Mouse (Mus musculus) CH12.LX (cell line): ENCODE results near the gene Zfp3. TPM values are rescaled to one million over a fixed set of nuclear protein-coding genes. Genes with fewer than 3 reads are reported as not detected.

Source experiments
- DNase-seq: peaks from one replicate; pipeline ENCODE4 v3.0.0-alpha.2; 2013; ENCODE audit errors: extremely low read depth
- H3K27ac ChIP-seq: 2 replicates; pipeline ENCODE4 v1.5.1; 2012; ENCODE audit warnings: low read depth, mild to moderate bottlenecking, control low read depth, moderate library complexity; ENCODE audit not compliant: insufficient read depth
- H3K27me3 ChIP-seq: replicated peaks from 2 replicates; pipeline ENCODE3; 2012; ENCODE audit warnings: inconsistent platforms
- H3K36me3 ChIP-seq, 2 experiments: replicated peaks in 1 of 2; 2 replicates each; pipeline versions ENCODE3 to v1.6.1; 2012; ENCODE audit warnings: inconsistent platforms in 1 of 2, low read length in 1 of 2, mild to moderate bottlenecking in 1 of 2, mixed read lengths in 1 of 2, moderate library complexity in 1 of 2; ENCODE audit not compliant: control insufficient read depth in 1 of 2, insufficient read depth in 1 of 2
- H3K4me1 ChIP-seq, 2 experiments: 2 replicates each; pipeline ENCODE4 v1.6.1; 2012; ENCODE audit warnings: inconsistent platforms in 1 of 2, moderate library complexity in 1 of 2; ENCODE audit not compliant: insufficient read depth in 2 of 2, control insufficient read depth in 1 of 2
- H3K4me2 ChIP-seq: 2 replicates; pipeline ENCODE4 v1.6.1; 2012; ENCODE audit warnings: low read depth, mild to moderate bottlenecking, control low read depth; ENCODE audit not compliant: poor library complexity, insufficient read depth, severe bottlenecking
- H3K4me3 ChIP-seq, 3 experiments: fragments of 150-350 bp in 1 of 3; sonication (generic) in 1 of 3; replicated peaks in 1 of 3; 2 replicates each; pipeline versions ENCODE3 to v1.5.1; 2011 to 2012; ENCODE audit warnings: low read depth in 2 of 3, low read length in 2 of 3, mild to moderate bottlenecking in 2 of 3, moderate library complexity in 2 of 3, control low read depth in 1 of 3, improper control_type of control experiment in 1 of 3, inconsistent platforms in 1 of 3, mixed read lengths in 1 of 3; ENCODE audit not compliant: poor library complexity in 1 of 3
- H3K79me2 ChIP-seq: replicated peaks from 2 replicates; pipeline ENCODE4 v1.6.1; 2012; ENCODE audit warnings: mild to moderate bottlenecking, moderate library complexity; ENCODE audit not compliant: control insufficient read depth, poor library complexity, insufficient read depth, severe bottlenecking; ENCODE audit errors: extremely low read depth
- H3K9ac ChIP-seq: 2 replicates; pipeline ENCODE4 v1.6.1; 2012; ENCODE audit warnings: low read depth, mild to moderate bottlenecking, control low read depth, moderate library complexity; ENCODE audit not compliant: insufficient read depth
- H3K9me3 ChIP-seq: replicated peaks from 2 replicates; pipeline ENCODE3; 2012; ENCODE audit warnings: low read length, inconsistent platforms, mixed read lengths
- BHLHE40 ChIP-seq: IDR thresholded peaks from 2 replicates; pipeline ENCODE4 v1.6.1; 2011; ENCODE audit warnings: mild to moderate bottlenecking, low read depth, low read length, improper control_type of control experiment
- CHD2 ChIP-seq: IDR thresholded peaks from 2 replicates; pipeline ENCODE4 v1.6.1; 2011; ENCODE audit warnings: low read length, improper control_type of control experiment
- CTCF ChIP-seq, 2 experiments: IDR thresholded peaks in 1 of 2; conservative IDR thresholded peaks in 1 of 2; 2 replicates each; pipeline ENCODE4 v1.5.1; 2011 to 2012; ENCODE audit warnings: low read depth in 2 of 2, low read length in 2 of 2, improper control_type of control experiment in 1 of 2, inconsistent platforms in 1 of 2, mild to moderate bottlenecking in 1 of 2, moderate library complexity in 1 of 2
- E2F4 ChIP-seq: IDR thresholded peaks from 2 replicates; pipeline ENCODE4 v1.6.1; 2011; ENCODE audit warnings: low read depth, low read length, improper control_type of control experiment; ENCODE audit not compliant: insufficient replicate concordance
- ELF1 ChIP-seq: IDR thresholded peaks from 2 replicates; pipeline ENCODE4 v1.6.1; 2014; ENCODE audit warnings: low read depth, mild to moderate bottlenecking, inconsistent platforms, low read length, improper control_type of control experiment
- EP300 ChIP-seq: IDR thresholded peaks from 2 replicates; pipeline ENCODE4 v1.6.1; 2011; ENCODE audit warnings: low read length, improper control_type of control experiment
- ETS1 ChIP-seq: conservative IDR thresholded peaks from 2 replicates; pipeline ENCODE4 v1.6.1; 2012; ENCODE audit warnings: low read depth, mild to moderate bottlenecking, inconsistent platforms, low read length, improper control_type of control experiment, moderate library complexity
- GABPA ChIP-seq: IDR thresholded peaks from 2 replicates; pipeline ENCODE4 v1.6.1; 2012; ENCODE audit warnings: low read depth, low read length, improper control_type of control experiment, inconsistent platforms; ENCODE audit not compliant: insufficient replicate concordance
- HCFC1 ChIP-seq: IDR thresholded peaks from 2 replicates; pipeline ENCODE4 v1.6.1; 2012; ENCODE audit warnings: low read depth, mild to moderate bottlenecking, inconsistent platforms, low read length, improper control_type of control experiment
- IRF4 ChIP-seq: IDR thresholded peaks from 2 replicates; pipeline ENCODE4 v1.6.1; 2014; ENCODE audit warnings: low read depth, mild to moderate bottlenecking, inconsistent platforms, low read length, improper control_type of control experiment
- JUN ChIP-seq: IDR thresholded peaks from 2 replicates; pipeline ENCODE4 v1.6.1; 2011; ENCODE audit warnings: low read depth, mild to moderate bottlenecking, low read length, improper control_type of control experiment, moderate library complexity; ENCODE audit not compliant: insufficient read depth
- KAT2A ChIP-seq: IDR thresholded peaks from 2 replicates; pipeline ENCODE4 v1.6.1; 2012; ENCODE audit warnings: low read length, improper control_type of control experiment, inconsistent platforms; ENCODE audit not compliant: insufficient replicate concordance
- MAFK ChIP-seq: IDR thresholded peaks from 2 replicates; pipeline ENCODE4 v1.6.1; 2011; ENCODE audit warnings: low read length, improper control_type of control experiment; ENCODE audit not compliant: insufficient replicate concordance
- MAX ChIP-seq: IDR thresholded peaks from 2 replicates; pipeline ENCODE4 v1.6.1; 2011; ENCODE audit warnings: low read length, improper control_type of control experiment
- MAZ ChIP-seq: IDR thresholded peaks from 2 replicates; pipeline ENCODE4 v1.6.1; 2012; ENCODE audit warnings: low read depth, mild to moderate bottlenecking, inconsistent platforms, low read length, improper control_type of control experiment, moderate library complexity
- MEF2A ChIP-seq: IDR thresholded peaks from 2 replicates; pipeline ENCODE4 v1.6.1; 2014; ENCODE audit warnings: low read depth, mild to moderate bottlenecking, inconsistent platforms, low read length, improper control_type of control experiment, borderline replicate concordance
- MXI1 ChIP-seq: IDR thresholded peaks from 2 replicates; pipeline ENCODE4 v1.6.1; 2011; ENCODE audit warnings: mild to moderate bottlenecking, low read depth, low read length, improper control_type of control experiment
- MYC ChIP-seq: IDR thresholded peaks from 2 replicates; pipeline ENCODE4 v1.6.1; 2011; ENCODE audit warnings: low read depth, mild to moderate bottlenecking, improper control_type of control experiment, low read length
- NRF1 ChIP-seq: IDR thresholded peaks from 2 replicates; pipeline ENCODE4 v1.6.1; 2014; ENCODE audit warnings: low read depth, mild to moderate bottlenecking, inconsistent platforms, low read length, improper control_type of control experiment, moderate library complexity
- PAX5 ChIP-seq: IDR thresholded peaks from 2 replicates; pipeline ENCODE4 v1.6.1; 2012; ENCODE audit warnings: low read length, inconsistent platforms, mixed read lengths
- POLR2A ChIP-seq: IDR thresholded peaks from 2 replicates; pipeline ENCODE4 v1.6.1; 2011; ENCODE audit warnings: low read depth, mild to moderate bottlenecking, improper control_type of control experiment, low read length
- POLR2AphosphoS2 ChIP-seq: IDR thresholded peaks from 2 replicates; pipeline ENCODE4 v1.6.1; 2011; ENCODE audit warnings: low read depth, low read length, improper control_type of control experiment
- RAD21 ChIP-seq: IDR thresholded peaks from 2 replicates; pipeline ENCODE4 v1.6.1; 2011; ENCODE audit warnings: low read depth, mild to moderate bottlenecking, low read length, improper control_type of control experiment, moderate library complexity
- RCOR1 ChIP-seq: conservative IDR thresholded peaks from 2 replicates; pipeline ENCODE4 v1.6.1; 2012; ENCODE audit warnings: low read depth, mild to moderate bottlenecking, inconsistent platforms, low read length, improper control_type of control experiment
- TBP ChIP-seq: conservative IDR thresholded peaks from 2 replicates; pipeline ENCODE4 v1.6.1; 2011; ENCODE audit warnings: low read depth, low read length, improper control_type of control experiment
- TCF12 ChIP-seq: IDR thresholded peaks from 2 replicates; pipeline ENCODE4 v1.6.1; 2014; ENCODE audit warnings: low read depth, mild to moderate bottlenecking, inconsistent platforms, low read length, improper control_type of control experiment
- UBTF ChIP-seq: IDR thresholded peaks from 2 replicates; pipeline ENCODE4 v1.6.1; 2012; ENCODE audit warnings: low read depth, mild to moderate bottlenecking, inconsistent platforms, low read length, improper control_type of control experiment, moderate library complexity
- USF1 ChIP-seq: IDR thresholded peaks from 2 replicates; pipeline ENCODE4 v1.6.1; 2014; ENCODE audit warnings: low read depth, mild to moderate bottlenecking, inconsistent platforms, low read length, improper control_type of control experiment
- USF2 ChIP-seq: conservative IDR thresholded peaks from 2 replicates; pipeline ENCODE4 v1.6.1; 2011; ENCODE audit warnings: low read depth, low read length, improper control_type of control experiment
- ZMIZ1 ChIP-seq: IDR thresholded peaks from 2 replicates; pipeline ENCODE4 v1.6.1; 2012; ENCODE audit warnings: low read depth, mild to moderate bottlenecking, inconsistent platforms, low read length, improper control_type of control experiment
- ZNF384 ChIP-seq: IDR thresholded peaks from 2 replicates; pipeline ENCODE4 v1.6.1; 2012; ENCODE audit warnings: low read depth, low read length, improper control_type of control experiment, inconsistent platforms
- dilution Hi-C: fragments of 300-500 bp; cut with MboI; formaldehyde crosslinking; loops from 2 replicates; pipeline ENCODE4 v1.14.3; 2020; ENCODE audit warnings: low sequenced_read_pairs; ENCODE audit not compliant: extremely low pct_unique_long_range_greater_than_20kb, extremely low pct_ligation_motif_present
- in situ Hi-C: fragments of 300-500 bp; cut with MboI; formaldehyde crosslinking; loops from 3 replicates; pipeline ENCODE4 v1.14.3; 2019; ENCODE audit warnings: low sequenced_read_pairs, low pct_ligation_motif_present, low pct_unique_long_range_greater_than_20kb, mixed read lengths
- polyA plus RNA-seq: library from polyadenylated mRNA; unstranded; fragments of >175 nt; gene quantifications from 2 replicates; pipeline ENCODE4 v1.2.1, GENCODE M21; 2012; ENCODE audit warnings: low read depth; ENCODE audit not compliant: insufficient read length
- total RNA-seq, 2 experiments: library from RNA; depleted of rRNA; stranded (reverse); fragments of 300-350 nt in 1 of 2; fragments of >200 nt in 1 of 2; gene quantifications; 2 replicates each; pipeline ENCODE4 v1.2.3; 2012 to 2014

The Zfp3 gene
- total and polyA plus RNA-seq, 3 experiments, result 1.7 to 3.5 (median 2.0) TPM

DNA sequence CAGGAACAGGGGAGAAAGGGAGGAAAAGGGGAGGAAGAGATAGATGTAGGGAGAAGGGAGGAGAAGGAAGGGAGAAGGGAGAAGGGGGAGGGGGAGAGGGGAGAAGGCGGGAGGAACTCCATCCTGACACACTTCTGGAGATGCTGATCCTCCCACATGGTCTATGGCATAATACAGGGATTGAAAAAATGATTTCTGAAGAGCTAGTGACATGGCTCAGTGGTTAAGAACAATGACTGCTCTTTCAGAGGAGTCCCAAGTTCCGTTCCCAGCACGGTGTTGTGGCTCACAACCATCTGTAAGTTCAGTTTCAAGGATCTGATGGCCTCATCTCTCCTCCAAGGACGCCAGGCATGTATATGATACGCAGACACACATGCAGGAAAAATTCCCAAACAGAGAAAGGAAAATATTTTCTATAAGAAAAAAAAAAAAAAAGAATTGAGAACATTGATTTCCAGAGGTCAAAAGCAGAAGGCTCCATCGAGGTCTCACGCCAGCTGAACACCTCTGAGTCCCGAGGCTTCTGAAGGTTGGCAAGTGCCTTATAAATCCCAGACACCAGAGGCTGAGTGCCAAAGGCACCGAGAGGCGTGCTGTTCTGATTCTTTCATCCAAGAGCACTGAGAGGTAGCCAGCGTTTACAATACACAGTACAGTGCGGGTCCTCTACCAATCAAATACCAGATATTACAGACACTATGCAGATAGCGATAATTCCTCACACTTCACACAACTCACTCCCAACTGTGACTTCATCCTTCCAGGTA is 47.6 kb downstream of the Zfp3 start:
- no peaks in the 10 kb centered on the region for H3K79me2 ChIP-seq
- H3K4me2 ChIP-seq, result no peak overlapping the region
- peaks cover 13 to 64% of the 10 kb centered on the region in 2 experiments for H3K4me1 ChIP-seq
- TF ChIP-seq TBP (no peak), MAX (no peak), ELF1 (no peak), IRF4 (no peak), E2F4 (no peak), JUN (no peak), MAZ (no peak), NRF1 (no peak)
- no peaks in the 10 kb centered on the region for H3K27me3 ChIP-seq
- no peak overlapping the region for H3K4me3 ChIP-seq
- DNase-seq, result no peak
- H3K36me3 ChIP-seq, result no peaks in the 10 kb centered on the region
- H3K9ac ChIP-seq, result no peak overlapping the region
- in situ Hi-C loops (loop anchor here (5.0 kb wide), 1 partner anchor 34 kb away; no protein-coding TSS in a partner anchor), dilution Hi-C loops (no loop called here)
- H3K27ac ChIP-seq, result no peak overlapping the region
- H3K9me3 ChIP-seq, result no peaks in the 10 kb centered on the region

DNA sequence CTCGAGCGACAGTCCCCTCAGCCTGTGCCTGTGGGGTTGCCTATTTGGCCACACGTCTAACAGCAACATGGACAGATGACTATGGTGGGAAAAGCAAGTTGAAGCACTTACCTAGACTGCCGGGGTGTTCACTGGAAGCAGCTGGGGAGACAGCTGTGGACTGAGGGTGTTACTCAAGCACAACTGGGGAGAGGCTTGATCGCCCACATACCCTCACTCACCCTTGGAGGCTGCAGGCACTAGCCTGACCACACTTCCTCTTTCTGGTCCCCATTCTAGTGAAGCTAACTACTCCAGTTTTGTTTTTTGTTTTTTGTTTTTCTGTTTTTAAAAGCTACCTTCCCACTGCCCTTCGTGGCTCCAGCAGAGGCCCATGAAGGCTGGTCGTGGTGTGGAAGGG is 48.4 kb downstream of the Zfp3 start, which contains the start of gene Scimp:
Scimp (minus strand) TSS at position 222 of the 400 bp plus-strand sequence.
- dilution Hi-C loops, result no loop called here
- no peak within 1 kb of the TSS for H3K9ac ChIP-seq
- H3K4me2 ChIP-seq, result peak within 1 kb of the TSS; percentile 14; the same call in 1 of the 2 replicates
- peak; percentile 58 for DNase-seq
- H3K9me3 ChIP-seq, result peaks cover 6% of the 10 kb centered on the region
- in situ Hi-C loops, result loop anchor here (5.0 kb wide), 1 partner anchor 35 kb away; no protein-coding TSS in a partner anchor
- H3K4me3 ChIP-seq, result no peak within 1 kb of the TSS
- H3K36me3 ChIP-seq, result no peaks in the 10 kb centered on the region
- peaks cover 13 to 56% of the 10 kb centered on the region in 2 experiments for H3K4me1 ChIP-seq
- no peaks in the 10 kb centered on the region for H3K79me2 ChIP-seq
- H3K27ac ChIP-seq, result no peak within 1 kb of the TSS
- peaks cover 1% of the 10 kb centered on the region for H3K27me3 ChIP-seq
- peak; percentile 69 for TF ChIP-seq EP300
- TF ChIP-seq RAD21, result no peak
- peak; percentile 66; the same call in 1 of the 2 replicates for TF ChIP-seq TCF12
- peak; percentile 66 for TF ChIP-seq BHLHE40
- no peak for TF ChIP-seq USF2
- no peak for TF ChIP-seq MAZ
- TF ChIP-seq POLR2AphosphoS2, result no peak
- no peak for TF ChIP-seq KAT2A
- TF ChIP-seq MXI1, result no peak
- no peak for TF ChIP-seq ZNF384
- peak; percentile 52 for TF ChIP-seq ETS1
- TF ChIP-seq UBTF, result no peak
- TF ChIP-seq MAX, result no peak
- no peak for TF ChIP-seq JUN
- no peak for TF ChIP-seq MAFK
- no peak for TF ChIP-seq HCFC1
- TF ChIP-seq MEF2A, result no peak
- no peak for TF ChIP-seq USF1
- no peak for TF ChIP-seq CHD2
- TF ChIP-seq GABPA, result no peak
- TF ChIP-seq CTCF (conservative IDR thresholded peaks at IDR 0.05 in 1 of 2, IDR thresholded peaks at IDR 0.05 in 1 of 2; ENCODE audit: low read depth in 2 of 2, low read length in 2 of 2), result no peak
- TF ChIP-seq ELF1, result peak; percentile 29; the same call in 1 of the 2 replicates
- no peak for TF ChIP-seq MYC
- peak; percentile 42; the same call in 1 of the 2 replicates for TF ChIP-seq IRF4
- no peak for TF ChIP-seq POLR2A
- TF ChIP-seq E2F4, result no peak
- no peak for TF ChIP-seq ZMIZ1
- TF ChIP-seq RCOR1, result no peak
- no peak for TF ChIP-seq PAX5
